Mouse (Mus musculus) ovary, postnatal 10 days (tissue): ENCODE data around the gene Sprn.

Experiments
- DNase-seq: peaks from one replicate; pipeline ENCODE4 v3.0.0; 2022; ENCODE audit warnings: low spot score

Gene Sprn

DNA sequence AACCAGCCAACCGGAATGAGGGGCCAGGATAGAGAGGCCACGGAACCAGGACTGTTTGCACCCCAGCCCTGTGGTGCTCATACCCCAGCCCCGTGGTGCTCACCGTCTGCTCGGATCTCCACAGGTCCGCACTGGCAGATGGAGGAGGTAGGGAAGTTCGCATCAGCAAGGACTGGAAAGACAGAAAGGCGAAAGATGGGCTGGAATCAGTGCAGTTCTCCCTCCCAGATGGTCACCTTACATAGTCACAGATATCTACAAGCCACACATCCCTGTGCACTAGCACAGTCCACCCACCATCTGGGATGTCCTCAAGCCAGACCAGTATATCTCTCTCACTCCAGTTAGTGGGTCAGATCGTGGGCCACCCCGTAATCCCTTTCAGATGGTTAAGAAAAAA, 53.2 kb downstream of the Sprn start:
- no peak for DNase-seq
